Mouse (Mus musculus) C2C12 (cell line): ENCODE measurements at regions not wholly inside any gene's neighbourhood (a gene's known extent, or its start where the extent isn't known, plus 50 kb on each side); places are given as distances from the start of the nearest gene placed in this dataset.

Experiments
- CTCF ChIP-seq: IDR thresholded peaks from one replicate; pipeline ENCODE4 v1.5.1; 2011; ENCODE audit not compliant: control insufficient read depth, insufficient read depth, insufficient read length
- MAX ChIP-seq: IDR thresholded peaks from one replicate; pipeline ENCODE4 v1.6.1; 2011; ENCODE audit warnings: mild to moderate bottlenecking, control low read depth
- USF1 ChIP-seq: IDR thresholded peaks from one replicate; pipeline ENCODE4 v1.6.1; 2011; ENCODE audit warnings: low read depth, mild to moderate bottlenecking, control low read depth, moderate library complexity

DNA sequence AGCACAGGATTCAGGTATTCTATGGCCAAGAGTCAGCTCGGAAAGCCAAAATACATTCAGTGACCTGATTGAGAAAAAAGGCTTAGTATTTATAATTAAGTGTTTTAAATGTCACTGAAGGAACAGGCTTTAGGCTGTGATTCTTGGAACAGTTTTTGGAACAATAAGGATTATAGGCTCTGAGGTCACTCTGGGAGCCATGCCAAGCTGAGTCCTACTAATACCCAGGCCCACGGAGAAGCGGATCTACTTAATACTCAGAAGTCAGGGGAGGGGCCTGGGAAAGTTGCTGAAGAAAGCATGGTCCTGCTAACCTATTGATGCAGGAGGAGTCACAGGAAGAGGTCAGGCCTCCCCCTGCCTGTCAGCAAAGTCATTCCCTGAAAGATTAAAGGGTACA lies 121.7 kb downstream of the Syk start:
- TF ChIP-seq MAX (no peak), CTCF (no peak), USF1 (no peak)
